Mouse (Mus musculus): ENCODE data around the gene N6amt1.

- no peak for TF ChIP-seq CTCF (conservative IDR thresholded peaks at IDR 0.05; ENCODE audit: insufficient read depth, insufficient read length, low read depth, low read length)
- TF ChIP-seq POLR2A (IDR thresholded peaks at IDR 0.05; ENCODE audit: low read depth, low read length) = no peak
Measured at GRCm38 (mm10) chr16:87354748-87355147, 763 bp downstream of the N6amt1 start.
